Mouse (Mus musculus): Measurements from ENCODE around the gene Wdr60. TPM values are rescaled to one million over a fixed set of nuclear protein-coding genes. Genes with fewer than 3 reads are reported as not detected.

Wdr60 gene
- total and polyA plus RNA-seq, 3 experiments = 3.6 to 9.2 (median 6.7) TPM

- no peak for TF ChIP-seq MAFK (IDR thresholded peaks at IDR 0.05; ENCODE audit: insufficient replicate concordance, low read length)
- TF ChIP-seq USF1 (IDR thresholded peaks at IDR 0.05; ENCODE audit: low read depth, low read length) = no peak
- TF ChIP-seq PAX5 (IDR thresholded peaks at IDR 0.05; ENCODE audit: low read length) = no peak
- TF ChIP-seq USF2 (conservative IDR thresholded peaks at IDR 0.05; ENCODE audit: low read depth, low read length) = no peak
- no peak for TF ChIP-seq MEF2A (IDR thresholded peaks at IDR 0.05; ENCODE audit: borderline replicate concordance, low read depth, low read length)
- TF ChIP-seq ZC3H11A (IDR thresholded peaks at IDR 0.05; ENCODE audit: low read depth, low read length) = no peak
- TF ChIP-seq MXI1 (IDR thresholded peaks at IDR 0.05; ENCODE audit: low read depth, low read length) = no peak
- no peak for TF ChIP-seq ELF1 (IDR thresholded peaks at IDR 0.05; ENCODE audit: low read depth, low read length)
- TF ChIP-seq RCOR1 (conservative IDR thresholded peaks at IDR 0.05; ENCODE audit: low read depth, low read length) = no peak
- TF ChIP-seq GABPA (IDR thresholded peaks at IDR 0.05; ENCODE audit: insufficient replicate concordance, low read depth, low read length) = no peak
- Histone ChIP-seq H3K4me1 (ENCODE audit: control insufficient read depth in 1 of 2, insufficient read depth in 2 of 2) (peaks cover 3% of the 10 kb centered on the region in 2 experiments; a peak in 3 of 4 replicates), H3K9me3 (replicated peaks; ENCODE audit: low read length) (no peaks in the 10 kb centered on the region), H3K79me2 (replicated peaks; ENCODE audit: control insufficient read depth, extremely low read depth, insufficient read depth, poor library complexity, severe bottlenecking) (no peaks in the 10 kb centered on the region), H3K36me3 (replicated peaks in 1 of 2; ENCODE audit: control insufficient read depth in 1 of 2, insufficient read depth in 1 of 2, low read length in 1 of 2) (peaks cover 0 to 32% of the 10 kb centered on the region in 2 experiments), H3K4me2 (ENCODE audit: insufficient read depth, low read depth, poor library complexity, severe bottlenecking) (no peak overlapping the region), H3K9ac (ENCODE audit: insufficient read depth, low read depth) (no peak overlapping the region), H3K4me3 (replicated peaks in 1 of 3; ENCODE audit: low read depth in 2 of 3, low read length in 2 of 3, poor library complexity in 1 of 3) (no peak overlapping the region), H3K27me3 (replicated peaks) (no peaks in the 10 kb centered on the region), H3K27ac (ENCODE audit: insufficient read depth, low read depth) (no peak overlapping the region)
- dilution Hi-C loops (cut with MboI; ENCODE audit: extremely low pct_ligation_motif_present, extremely low pct_unique_long_range_greater_than_20kb, low sequenced_read_pairs) (no loop called here), in situ Hi-C loops (cut with MboI; ENCODE audit: low pct_ligation_motif_present, low pct_unique_long_range_greater_than_20kb, low sequenced_read_pairs) (no loop called here)
- no peak for DNase-seq (ENCODE audit: extremely low read depth)
Observed at GRCm38 (mm10) chr12:116231612-116232011, 31.2 kb downstream of the Wdr60 start.

- no peak overlapping the region for H3K4me2 ChIP-seq (ENCODE audit: insufficient read depth, low read depth, poor library complexity, severe bottlenecking)
- H3K27me3 ChIP-seq (replicated peaks) = no peaks in the 10 kb centered on the region
- TF ChIP-seq BHLHE40 (IDR thresholded peaks at IDR 0.05; ENCODE audit: low read depth, low read length) (no peak), SMC3 (IDR thresholded peaks at IDR 0.05; ENCODE audit: low read depth, low read length) (no peak), MXI1 (IDR thresholded peaks at IDR 0.05; ENCODE audit: low read depth, low read length) (no peak), E2F4 (IDR thresholded peaks at IDR 0.05; ENCODE audit: insufficient replicate concordance, low read depth, low read length) (no peak), ZMIZ1 (IDR thresholded peaks at IDR 0.05; ENCODE audit: low read depth, low read length) (no peak), GABPA (IDR thresholded peaks at IDR 0.05; ENCODE audit: insufficient replicate concordance, low read depth, low read length) (no peak), HCFC1 (IDR thresholded peaks at IDR 0.05; ENCODE audit: low read depth, low read length) (no peak)
- no peak overlapping the region for H3K4me3 ChIP-seq (replicated peaks in 1 of 3; ENCODE audit: low read depth in 2 of 3, low read length in 2 of 3, poor library complexity in 1 of 3)
- no peaks in the 10 kb centered on the region for H3K79me2 ChIP-seq (replicated peaks; ENCODE audit: control insufficient read depth, extremely low read depth, insufficient read depth, poor library complexity, severe bottlenecking)
- peaks cover 6 to 47% of the 10 kb centered on the region in 2 experiments for H3K36me3 ChIP-seq (replicated peaks in 1 of 2; ENCODE audit: control insufficient read depth in 1 of 2, insufficient read depth in 1 of 2, low read length in 1 of 2)
- no peak overlapping the region for H3K9ac ChIP-seq (ENCODE audit: insufficient read depth, low read depth)
- H3K9me3 ChIP-seq (replicated peaks; ENCODE audit: low read length) = no peaks in the 10 kb centered on the region
- no peak for DNase-seq (ENCODE audit: extremely low read depth)
- no peak overlapping the region for H3K27ac ChIP-seq (ENCODE audit: insufficient read depth, low read depth)
- dilution Hi-C loops (cut with MboI; ENCODE audit: extremely low pct_ligation_motif_present, extremely low pct_unique_long_range_greater_than_20kb, low sequenced_read_pairs) = no loop called here
- in situ Hi-C loops (cut with MboI; ENCODE audit: low pct_ligation_motif_present, low pct_unique_long_range_greater_than_20kb, low sequenced_read_pairs) = no loop called here
- peaks cover 7 to 8% of the 10 kb centered on the region in 2 experiments; a peak in 3 of 4 replicates for H3K4me1 ChIP-seq (ENCODE audit: control insufficient read depth in 1 of 2, insufficient read depth in 2 of 2)
Observed at GRCm38 (mm10) chr12:116229451-116229850, 33.4 kb downstream of the Wdr60 start.

Data from CH12.LX (cell line).